Mouse (Mus musculus) forebrain, embryonic 11.5 days (tissue): Measurements from ENCODE around the gene Abcc4. TPM values are rescaled to one million over a fixed set of nuclear protein-coding genes. Genes with fewer than 3 reads are reported as not detected.

Source experiments
- ATAC-seq: fragments of 200-750 bp; cut with Nextera tagmentation; replicated peaks from 2 replicates; pipeline ENCODE4 v1.8.0; 2017; ENCODE audit warnings: moderate TSS enrichment; ENCODE audit not compliant: low FRiP score
- DNase-seq: peaks from one replicate; pipeline ENCODE4 v3.0.0-alpha.2; 2017; ENCODE audit warnings: low spot score
- H3K27ac ChIP-seq: fragments of 300-500 bp; sonication (generic); 2 replicates; pipeline ENCODE4 v1.5.1; 2014; ENCODE audit warnings: low read depth, low read length
- H3K27me3 ChIP-seq: fragments of 300-500 bp; sonication (generic); 2 replicates; pipeline ENCODE4 v1.6.1; 2014; ENCODE audit warnings: mild to moderate bottlenecking, low read length, mixed read lengths; ENCODE audit not compliant: control insufficient read depth, insufficient read depth
- H3K36me3 ChIP-seq: fragments of 300-500 bp; sonication (generic); 2 replicates; pipeline ENCODE4 v1.6.1; 2014; ENCODE audit warnings: mild to moderate bottlenecking, low read length, moderate library complexity, mixed read lengths; ENCODE audit not compliant: control insufficient read depth, insufficient read depth
- H3K4me1 ChIP-seq: fragments of 300-500 bp; sonication (generic); replicated peaks from 2 replicates; pipeline ENCODE4 v1.6.1; 2014; ENCODE audit warnings: low read length, mixed read lengths; ENCODE audit not compliant: control insufficient read depth, insufficient read depth
- H3K4me2 ChIP-seq: fragments of 300-500 bp; sonication (generic); 2 replicates; pipeline ENCODE4 v1.6.1; 2014; ENCODE audit warnings: low read depth, mild to moderate bottlenecking, low read length, moderate library complexity, mixed read lengths; ENCODE audit not compliant: severe bottlenecking
- H3K4me3 ChIP-seq: fragments of 300-500 bp; sonication (generic); 2 replicates; pipeline ENCODE4 v1.5.1; 2014; ENCODE audit warnings: low read depth, low read length
- H3K9ac ChIP-seq: fragments of 300-500 bp; sonication (generic); 2 replicates; pipeline ENCODE4 v1.6.1; 2014; ENCODE audit warnings: low read length
- H3K9me3 ChIP-seq: fragments of 300-500 bp; sonication (generic); 2 replicates; pipeline ENCODE4 v1.6.1; 2016; ENCODE audit warnings: low read length, mixed read lengths; ENCODE audit not compliant: control insufficient read depth
- WGBS: fragments of 180-500 bp; shearing (Covaris S2); extraction: QIAGEN DNeasy Blood & Tissue Kit; methylation state at CpG from one replicate; pipeline ENCODE4 v1.1.7; 2014; 5-methylcytosine and 5-hydroxymethylcytosine counted together
- polyA plus RNA-seq: library from polyadenylated mRNA; unstranded; fragments of >200 nt; fragmentation: Nextera tagmentation; extraction: Ambion mirVana; gene quantifications from 2 replicates; pipeline ENCODE4 v1.2.1, GENCODE M21; 2014

Abcc4 gene
- polyA plus RNA-seq, 1 experiment from 2014 or later, result 4.0 TPM

DNA sequence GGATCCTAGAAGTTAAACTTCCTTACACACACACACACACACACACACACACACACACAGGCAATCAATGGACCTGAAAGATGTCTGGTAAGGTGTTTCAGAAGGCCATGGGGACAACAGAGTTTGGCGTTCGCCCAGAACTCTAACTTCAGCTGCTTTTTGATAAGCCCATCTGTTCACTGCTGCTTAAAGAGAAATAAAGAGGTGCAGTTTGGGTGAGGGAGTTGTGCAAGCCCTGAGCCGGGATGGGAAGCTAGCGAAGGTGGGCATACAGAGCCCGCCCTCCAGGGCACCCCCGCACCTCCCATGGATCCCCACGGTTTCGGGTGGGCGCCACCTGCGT is 583 bp downstream of the Abcc4 start:
- peaks cover 22% of the 10 kb centered on the region for H3K27me3 ChIP-seq
- ATAC-seq (0 out of 2 replicates have a peak, but pooled peaks have one; percentile 16), DNase-seq (no peak)
- H3K36me3 ChIP-seq, result no peaks in the 10 kb centered on the region
- no peaks in the 10 kb centered on the region; the same call in 1 of the 2 replicates for H3K4me1 ChIP-seq
- H3K4me2 ChIP-seq, result peak overlapping the region; percentile 100
- no peak overlapping the region for H3K27ac ChIP-seq
- peak overlapping the region; percentile 69 for H3K9ac ChIP-seq
- WGBS, result 1% methylated on average over 10 of the region's 10 CpGs
- H3K4me3 ChIP-seq, result peak overlapping the region; percentile 60
- no peaks in the 10 kb centered on the region for H3K9me3 ChIP-seq

DNA sequence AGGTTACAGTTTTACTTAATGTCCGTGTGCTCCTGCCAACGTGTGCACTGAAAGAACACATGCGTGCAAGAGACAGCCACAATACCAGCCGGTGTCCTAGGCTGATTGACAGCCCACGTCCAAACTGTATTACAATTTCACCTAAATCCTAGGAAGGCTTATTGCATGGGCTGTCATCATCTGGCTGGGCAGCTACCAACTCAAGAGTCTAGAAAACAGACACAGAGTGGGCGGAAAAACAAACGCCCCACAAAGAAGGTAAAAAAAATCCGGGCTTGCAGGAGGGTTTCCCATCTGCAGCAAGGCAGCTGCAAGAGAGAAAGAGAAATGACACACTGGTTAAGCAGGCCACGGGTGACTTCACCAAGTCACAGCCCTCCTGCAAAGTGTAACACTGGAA is 2.7 kb downstream of the Abcc4 start:
- H3K4me1 ChIP-seq, result no peaks in the 10 kb centered on the region; the same call in 1 of the 2 replicates
- DNase-seq (no peak), ATAC-seq (no peak)
- H3K27me3 ChIP-seq, result peaks cover 22% of the 10 kb centered on the region
- no peaks in the 10 kb centered on the region for H3K36me3 ChIP-seq
- no peak overlapping the region for H3K4me3 ChIP-seq
- H3K9me3 ChIP-seq, result no peaks in the 10 kb centered on the region
- no peak overlapping the region for H3K4me2 ChIP-seq
- no peak overlapping the region for H3K27ac ChIP-seq
- WGBS, result 81% methylated on average over 9 of the region's 9 CpGs
- no peak overlapping the region for H3K9ac ChIP-seq

- WGBS, result 62% methylated on average over 7 of the region's 7 CpGs
- Histone ChIP-seq H3K4me3 (no peak overlapping the region), H3K27ac (no peak overlapping the region), H3K27me3 (peaks cover 20% of the 10 kb centered on the region), H3K9ac (no peak overlapping the region), H3K36me3 (no peaks in the 10 kb centered on the region), H3K4me1 (no peaks in the 10 kb centered on the region; the same call in 1 of the 2 replicates), H3K9me3 (no peaks in the 10 kb centered on the region), H3K4me2 (no peak overlapping the region)
- DNase-seq (no peak), ATAC-seq (no peak)
Observed at GRCm38 (mm10) chr14:118701991-118702608, 3.9 kb downstream of the Abcc4 start.

DNA sequence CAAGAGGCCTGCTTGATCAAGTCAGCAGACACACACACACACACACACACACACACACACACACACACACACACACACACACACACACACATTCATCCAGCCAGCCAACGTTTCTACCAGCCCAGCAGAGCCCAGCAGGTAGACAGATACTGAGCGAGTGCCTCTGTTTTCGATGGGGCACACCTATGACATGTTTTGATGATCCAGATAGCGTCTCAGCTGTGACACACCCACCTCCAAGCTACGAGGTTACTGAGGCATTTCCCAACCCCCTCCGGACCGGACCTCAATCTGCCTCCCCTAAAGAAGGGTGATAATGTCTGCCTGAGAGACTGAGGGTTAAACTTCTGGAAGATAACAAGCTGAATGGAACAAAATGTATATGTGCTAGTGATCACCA is 5.4 kb downstream of the Abcc4 start:
- Histone ChIP-seq H3K4me1 (no peaks in the 10 kb centered on the region; the same call in 1 of the 2 replicates), H3K36me3 (no peaks in the 10 kb centered on the region), H3K9ac (no peak overlapping the region), H3K4me2 (no peak overlapping the region), H3K9me3 (no peaks in the 10 kb centered on the region), H3K27me3 (peaks cover 10% of the 10 kb centered on the region; the same call in 1 of the 2 replicates), H3K27ac (no peak overlapping the region), H3K4me3 (no peak overlapping the region)
- ATAC-seq, result no peak
- no peak for DNase-seq
- 82% methylated on average over 7 of the region's 7 CpGs for WGBS

DNA sequence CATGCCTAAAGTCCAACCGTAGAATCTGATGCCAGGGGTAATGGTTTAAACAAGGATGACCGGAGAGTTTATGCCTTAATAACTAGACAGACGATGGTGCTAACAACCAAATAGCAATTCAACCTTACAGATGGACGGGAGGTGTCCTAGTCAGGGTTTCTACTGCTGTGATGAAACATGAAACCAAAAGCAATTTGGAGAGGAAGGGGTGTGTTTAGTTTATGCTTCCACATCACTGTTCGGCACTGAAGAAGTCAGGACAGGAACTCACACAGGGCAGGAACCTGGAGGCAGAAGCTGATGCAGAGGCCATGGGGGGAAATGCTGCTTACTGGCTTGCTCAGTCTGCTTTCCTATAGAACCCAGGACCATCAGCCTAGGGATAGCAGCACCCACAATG is 6.1 kb downstream of the Abcc4 start:
- H3K9ac ChIP-seq, result no peak overlapping the region
- no peak overlapping the region for H3K4me2 ChIP-seq
- peaks cover 4% of the 10 kb centered on the region; the same call in 1 of the 2 replicates for H3K27me3 ChIP-seq
- 76% methylated on average over 5 of the region's 5 CpGs for WGBS
- ATAC-seq, result no peak
- no peaks in the 10 kb centered on the region for H3K9me3 ChIP-seq
- no peak for DNase-seq
- no peaks in the 10 kb centered on the region for H3K36me3 ChIP-seq
- H3K4me1 ChIP-seq, result no peaks in the 10 kb centered on the region; the same call in 1 of the 2 replicates
- H3K27ac ChIP-seq, result no peak overlapping the region
- no peak overlapping the region for H3K4me3 ChIP-seq

DNA sequence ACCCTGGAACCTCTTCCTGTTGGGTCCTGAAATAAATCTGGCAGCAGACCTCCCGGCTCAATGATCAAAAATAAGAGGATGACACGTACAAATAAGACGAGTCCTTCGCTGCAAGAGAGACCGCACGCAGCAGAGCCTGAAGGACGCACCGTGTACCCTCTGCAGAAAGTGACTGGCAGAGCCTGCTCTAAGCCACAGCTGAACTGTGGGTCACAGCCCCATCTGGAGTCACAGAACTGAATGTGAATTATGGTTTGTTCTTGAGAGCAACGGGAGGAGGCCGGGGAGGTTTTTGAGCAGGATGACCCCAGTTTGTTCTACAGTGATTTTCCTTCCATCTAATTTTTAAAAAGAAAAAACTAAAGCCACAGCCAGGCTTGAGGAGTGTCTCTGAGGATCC is 6.5 kb downstream of the Abcc4 start:
- Histone ChIP-seq H3K4me2 (no peak overlapping the region), H3K4me3 (no peak overlapping the region), H3K4me1 (no peaks in the 10 kb centered on the region; the same call in 1 of the 2 replicates), H3K27ac (no peak overlapping the region), H3K36me3 (no peaks in the 10 kb centered on the region), H3K9me3 (no peaks in the 10 kb centered on the region), H3K9ac (no peak overlapping the region), H3K27me3 (peaks cover 3% of the 10 kb centered on the region; the same call in 1 of the 2 replicates)
- no peak for DNase-seq
- WGBS, result 94% methylated on average over 10 of the region's 10 CpGs
- no peak for ATAC-seq

DNA sequence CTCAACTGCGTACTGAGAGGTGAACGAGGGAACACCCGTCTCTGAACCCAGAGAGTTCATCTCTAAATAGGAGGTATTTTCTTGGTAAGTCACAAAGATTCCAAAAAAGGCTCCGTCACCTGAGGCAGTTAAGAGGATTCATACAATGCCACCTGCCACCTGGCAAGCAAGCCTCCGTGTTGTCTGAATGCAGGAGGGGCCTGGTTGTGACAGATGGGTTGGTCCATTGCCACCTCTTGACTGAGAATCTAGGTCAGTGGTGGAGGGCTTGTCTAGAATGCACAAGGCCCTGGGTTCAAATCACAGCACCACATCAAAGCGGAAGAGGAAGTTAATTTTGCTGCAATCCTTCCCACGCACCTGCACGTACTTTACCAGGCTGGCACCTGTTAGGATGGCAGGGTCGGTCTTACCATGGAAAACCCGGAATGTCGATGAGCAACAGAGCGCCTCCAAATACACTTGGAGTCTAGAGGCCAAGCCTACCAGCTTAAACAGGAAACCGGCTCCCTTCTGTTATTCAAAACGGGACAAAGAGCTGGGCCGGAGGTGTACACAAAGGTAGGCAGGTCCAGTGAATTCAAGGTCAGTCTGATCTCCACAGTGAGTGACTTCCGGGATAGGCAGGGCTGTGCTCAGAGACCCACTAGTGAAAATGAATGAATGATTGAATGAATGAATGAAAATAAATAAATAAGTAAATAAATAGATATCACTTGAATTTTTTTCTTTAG is 9.3 kb downstream of the Abcc4 start:
- Histone ChIP-seq H3K27me3 (no peaks in the 10 kb centered on the region), H3K4me1 (no peaks in the 10 kb centered on the region; the same call in 1 of the 2 replicates), H3K9me3 (no peaks in the 10 kb centered on the region), H3K9ac (no peak overlapping the region), H3K4me3 (no peak overlapping the region), H3K4me2 (no peak overlapping the region), H3K27ac (no peak overlapping the region), H3K36me3 (no peaks in the 10 kb centered on the region)
- ATAC-seq (no peak), DNase-seq (no peak)
- WGBS, result 96% methylated on average over 16 of the region's 16 CpGs

GRCm38 (mm10) chr14:118695866-118696265 is 10.2 kb downstream of the Abcc4 start:
- no peak for ATAC-seq
- Histone ChIP-seq H3K36me3 (no peaks in the 10 kb centered on the region), H3K9me3 (no peaks in the 10 kb centered on the region), H3K4me3 (no peak overlapping the region), H3K4me1 (no peaks in the 10 kb centered on the region; the same call in 1 of the 2 replicates), H3K4me2 (no peak overlapping the region), H3K27ac (no peak overlapping the region), H3K27me3 (no peaks in the 10 kb centered on the region), H3K9ac (no peak overlapping the region)
- DNase-seq, result no peak
- WGBS, result 97% methylated on average over 11 of the region's 11 CpGs
